ENCODE assay signal across 8 mouse cellular contexts in the genomic region with DNA sequence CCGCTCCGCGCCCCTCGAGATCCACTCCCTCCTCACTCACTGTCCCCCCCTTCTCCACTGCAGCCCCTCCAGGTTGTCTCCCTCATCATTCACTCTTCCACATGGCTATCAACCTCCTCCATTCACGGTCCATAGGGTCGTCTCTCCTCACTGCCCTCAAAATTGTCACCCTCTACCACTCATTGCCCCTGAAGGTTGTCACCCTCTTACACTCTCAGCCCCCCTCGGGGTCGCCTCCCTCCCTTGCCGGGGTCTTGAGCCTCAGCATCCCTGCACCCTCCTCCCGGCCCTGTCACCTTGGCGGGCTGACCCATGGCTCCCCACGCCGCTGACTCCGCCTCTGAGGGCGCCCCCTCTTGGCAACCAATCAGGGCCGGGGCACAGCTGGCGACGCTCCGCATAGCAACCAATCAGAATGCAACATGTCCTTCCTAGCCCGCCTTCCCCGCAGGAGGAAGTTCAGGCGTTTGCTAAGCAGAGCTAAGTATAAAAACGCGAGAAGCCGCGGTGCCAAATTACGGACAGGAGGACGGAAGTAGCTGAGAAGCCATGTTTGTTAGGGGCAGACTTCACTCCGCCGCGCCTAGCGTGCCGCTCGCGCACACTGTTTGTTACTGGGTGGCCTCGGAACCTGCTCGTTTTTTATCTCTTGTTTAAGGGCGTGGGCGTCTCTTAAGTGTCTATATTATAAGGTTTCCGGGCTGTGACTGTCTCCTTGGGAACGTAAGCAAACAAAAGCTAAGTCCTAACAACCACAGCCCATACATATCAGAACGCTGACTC. TPM values are rescaled to one million over a fixed set of nuclear protein-coding genes. Genes with fewer than 3 reads are reported as not detected.
A peak's percentile ranks its signal among the peaks of the same experiment; 100 is the strongest.
DNase-seq lines count a peak whose midpoint lies in the region; ATAC-seq lines count a peak whose summit lies in the region.

A gene (minus strand): TSS at position 661 of the 783 bp plus-strand sequence.

- no peaks in the 10 kb centered on the region for H3K27me3 ChIP-seq in heart, embryonic 14.5 days (ENCODE audit: control insufficient read depth, insufficient read depth, low read length)
- H3K27me3 ChIP-seq in liver, embryonic 13.5 days, result no peaks in the 10 kb centered on the region
- H3K27me3 ChIP-seq in stomach, embryonic 16.5 days (ENCODE audit: control insufficient read depth, insufficient read depth, low read length), result no peaks in the 10 kb centered on the region

- peak; percentile 97 for DNase-seq in c-Kit-negative CD71-positive TER-119-positive erythroid progenitor cells, embryonic 14.5 days (ENCODE audit: low read depth, low spot score)
- peak; percentile 94 for DNase-seq in fibroblast of lung, adult 2 months (ENCODE audit: low read depth)
- DNase-seq in kidney, postnatal 14 days, result peak; percentile 98
- peak; percentile 96 for DNase-seq in liver, embryonic 13.5 days
- DNase-seq in neural tube, embryonic 10.5 days (ENCODE audit: extremely low spot score, low spot score), result peak; percentile 93

- peak; percentile 93 for ATAC-seq in CD4-positive, CD25-positive, alpha-beta regulatory T cell, adult 4 months
- peak; percentile 97 for ATAC-seq in heart, embryonic 14.5 days (ENCODE audit: insufficient number of reproducible peaks, insufficient read depth, low FRiP score, low read depth)
- ATAC-seq in liver, embryonic 13.5 days (ENCODE audit: low read depth), result peak; percentile 97
- ATAC-seq in stomach, embryonic 16.5 days (ENCODE audit: insufficient read depth, low FRiP score), result peak; percentile 98

- peak within 1 kb of the TSS; percentile 82 for H3K9ac ChIP-seq in heart, embryonic 14.5 days (ENCODE audit: low read length)
- peak within 1 kb of the TSS; percentile 80 for H3K9ac ChIP-seq in liver, embryonic 13.5 days
- H3K9ac ChIP-seq in stomach, embryonic 16.5 days (ENCODE audit: low read length), result peak within 1 kb of the TSS; percentile 77

- no peaks in the 10 kb centered on the region for H3K36me3 ChIP-seq in heart, embryonic 14.5 days (ENCODE audit: control insufficient read depth, insufficient read depth, low read length)
- H3K36me3 ChIP-seq in liver, embryonic 13.5 days, result no peaks in the 10 kb centered on the region
- no peaks in the 10 kb centered on the region for H3K36me3 ChIP-seq in stomach, embryonic 16.5 days (ENCODE audit: control insufficient read depth, insufficient read depth, low read length)

- under 1% methylated on average over 42 of the region's 42 CpGs for WGBS in heart, embryonic 14.5 days
- under 1% methylated on average over 42 of the region's 42 CpGs for WGBS in liver, embryonic 13.5 days (ENCODE audit: insufficient replicate concordance)
- WGBS in stomach, embryonic 16.5 days, result under 1% methylated on average over 42 of the region's 42 CpGs

- no peaks in the 10 kb centered on the region for H3K9me3 ChIP-seq in heart, embryonic 14.5 days (ENCODE audit: control insufficient read depth, low read length)
- no peaks in the 10 kb centered on the region for H3K9me3 ChIP-seq in liver, embryonic 13.5 days (replicated peaks)
- H3K9me3 ChIP-seq in stomach, embryonic 16.5 days (replicated peaks; ENCODE audit: control insufficient read depth, low read length), result no peaks in the 10 kb centered on the region

- H3K4me1 ChIP-seq in heart, embryonic 14.5 days (ENCODE audit: control insufficient read depth in 2 of 2, insufficient read depth in 2 of 2, low read length in 2 of 2), result peaks cover 0 to 4% of the 10 kb centered on the region in 2 experiments; a peak in 1 of 4 replicates
- peaks cover 32% of the 10 kb centered on the region for H3K4me1 ChIP-seq in liver, embryonic 13.5 days (replicated peaks)
- peaks cover 4% of the 10 kb centered on the region; the same call in 1 of the 2 replicates for H3K4me1 ChIP-seq in stomach, embryonic 16.5 days (ENCODE audit: control insufficient read depth, insufficient read depth, low read length)

- peak within 1 kb of the TSS; percentile 82 for H3K4me2 ChIP-seq in heart, embryonic 14.5 days (ENCODE audit: low read length)
- peak within 1 kb of the TSS; percentile 83 for H3K4me2 ChIP-seq in liver, embryonic 13.5 days
- H3K4me2 ChIP-seq in stomach, embryonic 16.5 days (ENCODE audit: low read depth, low read length), result peak within 1 kb of the TSS; percentile 67

- H3K4me3 ChIP-seq in heart, embryonic 14.5 days (ENCODE audit: control insufficient read depth in 1 of 2, insufficient read depth in 1 of 2, low read depth in 1 of 2, low read length in 2 of 2), result peak within 1 kb of the TSS; percentile 66 to 81
- H3K4me3 ChIP-seq in liver, embryonic 13.5 days (replicated peaks), result peak within 1 kb of the TSS; percentile 74
- H3K4me3 ChIP-seq in stomach, embryonic 16.5 days (replicated peaks; ENCODE audit: low read length), result peak within 1 kb of the TSS; percentile 84

- H3K27ac ChIP-seq in heart, embryonic 14.5 days (replicated peaks in 1 of 2; ENCODE audit: control insufficient read depth in 1 of 2, insufficient read depth in 1 of 2, low read depth in 2 of 2, low read length in 2 of 2), result peak within 1 kb of the TSS; percentile 84 to 93
- peak within 1 kb of the TSS; percentile 94 for H3K27ac ChIP-seq in liver, embryonic 13.5 days
- peak within 1 kb of the TSS; percentile 91 for H3K27ac ChIP-seq in stomach, embryonic 16.5 days (ENCODE audit: low read length)

RNA-seq across cellular contexts. Expression of the gene that starts here (rescaled TPM):
- polyA plus RNA-seq in CD4-positive, CD25-positive, alpha-beta regulatory T cell, adult 4 months (2017; shearing (Covaris generic)), result 1 to 10 TPM; 3.4 to 8.4 TPM
- polyA plus RNA-seq in heart, embryonic 14.5 days (2014; fragmentation: Nextera tagmentation; extraction: Ambion mirVana), result 17.5 and 21.7 TPM in 2 replicates
- polyA plus RNA-seq in liver, embryonic 13.5 days (2015; fragmentation: Nextera tagmentation; extraction: Ambion mirVana), result 5.6 and 6.9 TPM in 2 replicates
- polyA plus RNA-seq in stomach, embryonic 16.5 days (2015; fragmentation: Nextera tagmentation; extraction: Ambion mirVana), result 10.5 and 10.6 TPM in 2 replicates

Comparison
In these comparisons a context has a peak if more than half of its experiments do, and no peak if none do; other contexts are left out.
1. Peak in every context shown above with its lines: DNase-seq, ATAC-seq, H3K4me3 ChIP-seq and H3K27ac ChIP-seq.